Mouse (Mus musculus): Measurements from ENCODE around the gene Pdia3.
"Not testable (repeated sequence)": the region's sequence is repeated elsewhere in the genome, so short reads cannot be mapped to it uniquely, and the experiment has no call there.

Gene Pdia3

GRCm38 (mm10) chr2:121475306-121475705 lies 61.7 kb downstream of the Pdia3 start:
- not testable (repeated sequence) for DNase-seq (ENCODE audit: extremely low read depth, low read depth, low spot score)

- DNase-seq (ENCODE audit: extremely low read depth, low read depth, low spot score), result no peak
These were observed 64.1 kb downstream of the Pdia3 start for GRCm38 (mm10) chr2:121477491-121478266.

DNA sequence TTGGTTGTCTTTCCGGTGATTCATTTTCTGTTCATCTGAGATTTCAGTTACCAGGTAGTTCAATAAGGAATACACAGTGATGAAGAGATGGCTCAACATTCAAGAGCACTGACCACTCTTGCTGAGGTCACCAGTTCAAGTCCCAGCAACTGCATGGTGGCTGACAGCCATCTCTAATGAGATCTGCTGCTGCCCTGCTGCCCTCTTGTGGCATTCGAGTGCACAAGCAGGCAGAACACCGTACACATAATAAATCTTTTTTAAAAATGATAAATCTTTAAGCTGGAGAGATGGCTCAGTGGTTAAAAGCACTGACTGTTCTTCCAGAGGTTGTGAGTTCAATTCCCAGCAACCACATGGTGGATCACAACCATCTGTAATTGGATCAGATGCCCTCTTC lies 66.9 kb downstream of the Pdia3 start:
- no peak for DNase-seq (ENCODE audit: extremely low read depth, low read depth, low spot score)

DNA sequence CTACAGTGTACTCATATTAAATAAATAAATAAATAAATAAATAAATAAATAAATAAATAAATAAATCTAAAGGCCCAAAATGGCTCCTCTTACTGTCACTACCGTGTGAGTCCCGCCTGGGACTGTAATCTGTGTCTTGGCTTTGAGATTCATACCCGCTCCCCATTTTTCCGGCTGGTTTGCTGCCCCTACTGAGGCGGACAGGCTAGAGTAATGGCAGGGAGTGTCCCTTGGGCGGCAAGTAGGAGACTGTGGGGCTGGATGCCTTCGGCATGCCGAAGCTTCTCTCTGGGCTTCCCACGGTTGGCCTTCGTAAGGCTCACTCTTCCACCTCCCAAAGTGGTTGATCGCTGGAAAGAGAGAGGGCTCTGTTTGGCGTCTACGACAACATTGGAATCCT lies 67.3 kb downstream of the Pdia3 start:
- DNase-seq (ENCODE audit: extremely low read depth, low read depth, low spot score), result not testable (repeated sequence)

DNA sequence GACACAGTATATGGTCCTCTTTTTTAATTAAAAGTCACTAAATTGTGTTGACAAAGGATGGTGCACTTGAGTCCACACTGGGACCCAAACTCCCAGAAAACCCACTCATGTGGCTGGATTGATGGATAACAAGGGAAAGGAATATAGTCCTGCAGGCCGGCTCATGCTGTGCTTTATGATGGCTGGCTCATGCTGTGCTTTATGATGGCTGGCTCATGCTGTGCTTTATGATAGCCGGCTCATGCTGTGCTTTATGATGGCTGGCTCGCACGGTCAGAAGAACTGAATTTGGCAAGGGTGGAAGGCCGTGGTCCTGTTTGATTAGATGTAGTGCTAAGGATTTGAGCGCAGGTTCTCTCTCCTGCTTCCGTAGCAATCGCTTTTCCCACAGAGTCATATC lies 70.0 kb downstream of the Pdia3 start:
- DNase-seq (ENCODE audit: extremely low read depth, low read depth, low spot score), result no peak

DNA sequence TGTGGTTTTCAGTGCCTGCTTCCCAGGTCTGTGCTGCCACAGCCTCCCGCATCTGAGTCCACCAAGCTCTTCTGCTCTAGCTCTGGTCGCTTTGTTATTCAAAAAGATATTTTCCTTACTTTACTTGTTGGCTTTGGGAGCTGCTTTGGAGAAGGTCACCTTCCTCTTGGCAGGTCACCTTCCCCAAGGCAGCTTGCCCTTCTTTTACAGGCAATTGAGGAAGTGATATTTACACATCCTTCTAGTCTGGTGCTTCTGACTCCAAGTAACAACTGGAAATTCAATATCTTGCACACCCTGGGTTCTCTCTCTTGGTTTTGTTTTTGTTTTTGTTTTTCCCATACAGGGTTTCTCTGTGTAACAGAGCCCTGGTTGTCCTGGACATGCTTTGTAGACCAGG lies 70.8 kb downstream of the Pdia3 start:
- not testable (repeated sequence) for DNase-seq (ENCODE audit: extremely low read depth, low read depth, low spot score)

Data from fat pad, adult 2 months (tissue).